Mouse (Mus musculus): ENCODE results near the gene Rec8. TPM values are rescaled to one million over a fixed set of nuclear protein-coding genes. Genes with fewer than 3 reads are reported as not detected.
A peak's percentile ranks its signal among the peaks of the same experiment; 100 is the strongest.

Rec8 gene
- polyA plus RNA-seq, 1 experiment from 2014 or later = 4.7 TPM

GRCm38 (mm10) chr14:55584303-55584701 is 33.5 kb upstream of the Rec8 start:
- TF ChIP-seq EP300 (IDR thresholded peaks at IDR 0.05) (no peak), CTCF (IDR thresholded peaks at IDR 0.05) (no peak)
- ATAC-seq (no peak), DNase-seq (ENCODE audit: low spot score) (no peak)
- no peaks in the 10 kb centered on the region; the same call in 1 of the 2 replicates for H3K4me1 ChIP-seq (ENCODE audit: insufficient read depth, low read depth, low read length)
- no peak overlapping the region for H3K27ac ChIP-seq (ENCODE audit: low read length)
- peaks cover 18% of the 10 kb centered on the region; the same call in 1 of the 2 replicates for H3K36me3 ChIP-seq (ENCODE audit: insufficient read depth, low read length)
- H3K4me3 ChIP-seq (ENCODE audit: low read depth, low read length) = peak overlapping the region; percentile 57
- WGBS = 38% methylated on average over 5 of the region's 5 CpGs
- peak overlapping the region; percentile 81 for H3K4me2 ChIP-seq (replicated peaks; ENCODE audit: low read depth, low read length)
- H3K9ac ChIP-seq (replicated peaks; ENCODE audit: low read depth) = no peak overlapping the region
- H3K9me3 ChIP-seq (ENCODE audit: low read length) = no peaks in the 10 kb centered on the region
- no peaks in the 10 kb centered on the region for H3K27me3 ChIP-seq (replicated peaks; ENCODE audit: insufficient read depth, low read length)

- peak; percentile 95 for ATAC-seq
- TF ChIP-seq CTCF (IDR thresholded peaks at IDR 0.05) (peak; percentile 7; the same call in 1 of the 2 replicates), EP300 (IDR thresholded peaks at IDR 0.05) (no peak)
- Histone ChIP-seq H3K9ac (replicated peaks; ENCODE audit: low read depth) (peak within 1 kb of the TSS; percentile 43; the same call in 1 of the 2 replicates), H3K27ac (ENCODE audit: low read length) (peak within 1 kb of the TSS; percentile 47; the same call in 1 of the 2 replicates), H3K9me3 (ENCODE audit: low read length) (no peaks in the 10 kb centered on the region), H3K4me3 (ENCODE audit: low read depth, low read length) (peak within 1 kb of the TSS; percentile 57), H3K4me2 (replicated peaks; ENCODE audit: low read depth, low read length) (peak within 1 kb of the TSS; percentile 81), H3K27me3 (replicated peaks; ENCODE audit: insufficient read depth, low read length) (no peaks in the 10 kb centered on the region), H3K4me1 (ENCODE audit: insufficient read depth, low read depth, low read length) (no peaks in the 10 kb centered on the region; the same call in 1 of the 2 replicates), H3K36me3 (ENCODE audit: insufficient read depth, low read length) (peaks cover 18% of the 10 kb centered on the region; the same call in 1 of the 2 replicates)
- peak; percentile 91 for DNase-seq (ENCODE audit: low spot score)
- WGBS = 5% methylated on average over 42 of the region's 43 CpGs
These were observed 32.9 kb upstream of the Rec8 start, which contains the start of gene Emc9 for GRCm38 (mm10) chr14:55584702-55585565. TSS of gene Emc9 (minus strand) at chr14:55585302.

GRCm38 (mm10) chr14:55585566-55585960 is 32.3 kb upstream of the Rec8 start:
- Histone ChIP-seq H3K4me1 (ENCODE audit: insufficient read depth, low read depth, low read length) (peaks cover 4% of the 10 kb centered on the region; the same call in 1 of the 2 replicates), H3K27ac (ENCODE audit: low read length) (peak overlapping the region; percentile 47; the same call in 1 of the 2 replicates), H3K27me3 (replicated peaks; ENCODE audit: insufficient read depth, low read length) (no peaks in the 10 kb centered on the region), H3K4me2 (replicated peaks; ENCODE audit: low read depth, low read length) (peak overlapping the region; percentile 81), H3K9ac (replicated peaks; ENCODE audit: low read depth) (no peak overlapping the region), H3K4me3 (ENCODE audit: low read depth, low read length) (peak overlapping the region; percentile 57), H3K36me3 (ENCODE audit: insufficient read depth, low read length) (peaks cover 12% of the 10 kb centered on the region; the same call in 1 of the 2 replicates), H3K9me3 (ENCODE audit: low read length) (no peaks in the 10 kb centered on the region)
- ATAC-seq (peak; percentile 18), DNase-seq (ENCODE audit: low spot score) (no peak)
- no peak for TF ChIP-seq CTCF (IDR thresholded peaks at IDR 0.05)
- TF ChIP-seq EP300 (IDR thresholded peaks at IDR 0.05) = no peak
- WGBS = 48% methylated on average over 6 of the region's 6 CpGs

GRCm38 (mm10) chr14:55586149-55586548 is 31.7 kb upstream of the Rec8 start:
- ATAC-seq (no peak), DNase-seq (ENCODE audit: low spot score) (no peak)
- Histone ChIP-seq H3K4me2 (replicated peaks; ENCODE audit: low read depth, low read length) (no peak overlapping the region), H3K4me3 (ENCODE audit: low read depth, low read length) (no peak overlapping the region), H3K9me3 (ENCODE audit: low read length) (no peaks in the 10 kb centered on the region), H3K4me1 (ENCODE audit: insufficient read depth, low read depth, low read length) (peaks cover 4% of the 10 kb centered on the region; the same call in 1 of the 2 replicates), H3K36me3 (ENCODE audit: insufficient read depth, low read length) (peaks cover 9% of the 10 kb centered on the region; the same call in 1 of the 2 replicates), H3K27ac (ENCODE audit: low read length) (no peak overlapping the region), H3K27me3 (replicated peaks; ENCODE audit: insufficient read depth, low read length) (no peaks in the 10 kb centered on the region), H3K9ac (replicated peaks; ENCODE audit: low read depth) (no peak overlapping the region)
- WGBS = 91% methylated on average over 2 of the region's 2 CpGs
- TF ChIP-seq EP300 (IDR thresholded peaks at IDR 0.05) (no peak), CTCF (IDR thresholded peaks at IDR 0.05) (no peak)

GRCm38 (mm10) chr14:55589271-55589670 is 28.6 kb upstream of the Rec8 start:
- Histone ChIP-seq H3K9me3 (ENCODE audit: low read length) (no peaks in the 10 kb centered on the region), H3K36me3 (ENCODE audit: insufficient read depth, low read length) (peaks cover 6% of the 10 kb centered on the region; the same call in 1 of the 2 replicates), H3K9ac (replicated peaks; ENCODE audit: low read depth) (no peak overlapping the region), H3K4me2 (replicated peaks; ENCODE audit: low read depth, low read length) (no peak overlapping the region), H3K27ac (ENCODE audit: low read length) (no peak overlapping the region), H3K4me3 (ENCODE audit: low read depth, low read length) (no peak overlapping the region), H3K4me1 (ENCODE audit: insufficient read depth, low read depth, low read length) (peaks cover 10% of the 10 kb centered on the region), H3K27me3 (replicated peaks; ENCODE audit: insufficient read depth, low read length) (no peaks in the 10 kb centered on the region)
- 94% methylated on average over 5 of the region's 5 CpGs for WGBS
- no peak for ATAC-seq
- no peak for DNase-seq (ENCODE audit: low spot score)
- TF ChIP-seq CTCF (IDR thresholded peaks at IDR 0.05) (no peak), EP300 (IDR thresholded peaks at IDR 0.05) (no peak)

GRCm38 (mm10) chr14:55589771-55590448 is 27.9 kb upstream of the Rec8 start:
- Histone ChIP-seq H3K27me3 (replicated peaks; ENCODE audit: insufficient read depth, low read length) (no peaks in the 10 kb centered on the region), H3K9me3 (ENCODE audit: low read length) (no peaks in the 10 kb centered on the region), H3K27ac (ENCODE audit: low read length) (peak overlapping the region; percentile 84), H3K4me1 (ENCODE audit: insufficient read depth, low read depth, low read length) (peaks cover 10% of the 10 kb centered on the region), H3K9ac (replicated peaks; ENCODE audit: low read depth) (peak overlapping the region; percentile 63), H3K4me2 (replicated peaks; ENCODE audit: low read depth, low read length) (peak overlapping the region; percentile 94), H3K36me3 (ENCODE audit: insufficient read depth, low read length) (peaks cover 9% of the 10 kb centered on the region; the same call in 1 of the 2 replicates), H3K4me3 (ENCODE audit: low read depth, low read length) (peak overlapping the region; percentile 91)
- no peak for ATAC-seq
- no peak for DNase-seq (ENCODE audit: low spot score)
- 75% methylated on average over 11 of the region's 11 CpGs for WGBS
- TF ChIP-seq CTCF (IDR thresholded peaks at IDR 0.05) (no peak), EP300 (IDR thresholded peaks at IDR 0.05) (no peak)

Measured in lung, postnatal 0 days (tissue).